Mouse (Mus musculus): Measurements from ENCODE around the gene Tepp.

The Tepp gene

GRCm38 (mm10) chr8:95310342-95310970, at the start of gene Tepp:
TSS of gene Tepp (plus strand) at chr8:95310566.
- no peak for DNase-seq

- no peak for DNase-seq
Observed at GRCm38 (mm10) chr8:95262181-95262580, 48.2 kb upstream of the Tepp start.

- DNase-seq: no peak
Observed at GRCm38 (mm10) chr8:95270501-95270900, 39.9 kb upstream of the Tepp start.

- DNase-seq: no peak
Observed at GRCm38 (mm10) chr8:95271841-95272240, 38.5 kb upstream of the Tepp start.

- peak; percentile 38 for DNase-seq
Observed at GRCm38 (mm10) chr8:95272871-95273270, 37.5 kb upstream of the Tepp start.

- no peak for DNase-seq
Observed at GRCm38 (mm10) chr8:95281493-95281892, 28.9 kb upstream of the Tepp start.

- DNase-seq: no peak
Observed at GRCm38 (mm10) chr8:95289066-95289650, 21.2 kb upstream of the Tepp start.

GRCm38 (mm10) chr8:95293172-95293571, 17.2 kb upstream of the Tepp start:
- DNase-seq: peak; percentile 93

- peak; percentile 68 for DNase-seq
Observed at GRCm38 (mm10) chr8:95293891-95294290, 16.5 kb upstream of the Tepp start.

GRCm38 (mm10) chr8:95302410-95302809, 8.0 kb upstream of the Tepp start:
- DNase-seq: peak; percentile 53

GRCm38 (mm10) chr8:95305526-95305925, 4.8 kb upstream of the Tepp start:
- DNase-seq: no peak

- no peak for DNase-seq
Observed at GRCm38 (mm10) chr8:95306431-95306830, 3.9 kb upstream of the Tepp start, which contains the start of gene Cngb1. TSS of gene Cngb1 (minus strand) at chr8:95306585.

- DNase-seq: no peak
Observed at GRCm38 (mm10) chr8:95312836-95313235, 2.5 kb downstream of the Tepp start.

- DNase-seq: no peak
Observed at GRCm38 (mm10) chr8:95313857-95314256, 3.5 kb downstream of the Tepp start.

GRCm38 (mm10) chr8:95314707-95315106, 4.3 kb downstream of the Tepp start:
- DNase-seq: no peak

GRCm38 (mm10) chr8:95315350-95315749, 5.0 kb downstream of the Tepp start:
- DNase-seq: no peak

- DNase-seq: peak; percentile 87
Observed at GRCm38 (mm10) chr8:95320224-95321139, 10.1 kb downstream of the Tepp start.

GRCm38 (mm10) chr8:95323201-95323600, 12.8 kb downstream of the Tepp start:
- DNase-seq: no peak

- DNase-seq: no peak
Observed at GRCm38 (mm10) chr8:95324646-95325045, 14.3 kb downstream of the Tepp start.

- DNase-seq: no peak
Observed at GRCm38 (mm10) chr8:95326822-95327221, 16.5 kb downstream of the Tepp start.

- no peak for DNase-seq
Observed at GRCm38 (mm10) chr8:95327866-95328465, 17.6 kb downstream of the Tepp start.

- DNase-seq: no peak
Observed at GRCm38 (mm10) chr8:95330367-95330766, 20.0 kb downstream of the Tepp start.

GRCm38 (mm10) chr8:95331156-95331719, 20.9 kb downstream of the Tepp start:
- DNase-seq: no peak

Data from kidney, postnatal 14 days (tissue).